Mouse (Mus musculus): Measurements from ENCODE around the gene Mllt10.
"Not testable (repeated sequence)": the region's sequence is repeated elsewhere in the genome, so short reads cannot be mapped to it uniquely, and the experiment has no call there.

The Mllt10 gene

DNA sequence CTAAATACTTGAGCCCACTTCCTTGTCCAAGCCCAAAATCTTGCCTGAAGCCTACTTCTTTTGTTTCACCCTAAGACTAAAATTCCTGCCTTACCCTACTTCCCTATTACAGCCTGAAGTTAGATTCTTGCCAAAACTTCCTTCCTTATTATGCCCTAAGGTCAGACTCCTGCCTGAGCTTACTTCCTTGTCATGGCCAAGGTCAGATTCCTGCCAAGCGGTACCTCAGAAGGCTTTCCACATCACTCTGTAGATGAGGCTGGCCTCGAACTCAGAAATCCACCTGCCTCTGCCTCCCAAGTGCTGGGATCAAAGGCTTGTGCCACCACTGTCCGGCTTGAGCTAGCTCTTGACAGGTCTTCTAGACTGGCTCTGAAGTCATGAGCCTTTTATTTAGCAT lies 32.7 kb downstream of the Mllt10 start:
- DNase-seq (ENCODE audit: low spot score), result not testable (repeated sequence)

DNA sequence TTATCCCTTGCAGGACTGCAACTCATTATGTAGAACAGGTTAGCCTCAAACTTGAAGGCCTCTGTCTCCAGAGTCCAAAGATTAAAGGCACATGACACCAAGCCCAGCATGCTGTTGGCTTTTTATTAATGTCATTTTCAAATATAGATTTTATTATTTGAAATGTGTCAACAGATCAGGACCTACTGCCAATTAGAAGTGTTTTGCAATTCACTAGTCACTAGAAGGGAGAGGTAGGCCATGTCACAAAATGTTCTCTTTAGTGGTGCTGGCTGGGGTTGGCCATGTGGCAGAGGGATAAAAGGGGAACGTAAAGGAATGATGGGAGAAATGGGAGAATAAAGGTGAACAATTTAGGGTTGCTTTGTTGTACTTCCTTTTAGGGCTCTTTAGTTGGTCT lies 38.8 kb downstream of the Mllt10 start:
- DNase-seq (ENCODE audit: low spot score), result no peak

DNA sequence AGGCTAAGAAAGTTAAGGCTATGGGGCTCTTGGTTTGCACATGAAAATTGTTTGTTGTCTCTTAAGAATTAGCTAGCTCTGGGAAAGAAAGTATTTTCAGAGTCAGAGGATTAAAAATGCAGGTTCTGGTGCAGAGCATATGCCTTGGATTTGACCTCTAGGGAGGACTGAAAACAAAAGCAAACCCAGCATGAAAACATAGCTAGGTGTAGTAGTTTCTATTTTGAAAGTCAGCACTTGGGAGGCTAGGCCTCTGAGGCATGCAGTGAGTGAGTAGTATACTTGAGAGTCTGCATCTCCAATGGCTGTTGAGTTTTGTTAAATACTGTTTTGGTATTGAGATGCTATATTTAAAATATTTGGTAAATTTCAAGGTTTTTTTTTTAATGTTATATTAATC lies 39.3 kb downstream of the Mllt10 start:
- DNase-seq (ENCODE audit: low spot score), result no peak

DNA sequence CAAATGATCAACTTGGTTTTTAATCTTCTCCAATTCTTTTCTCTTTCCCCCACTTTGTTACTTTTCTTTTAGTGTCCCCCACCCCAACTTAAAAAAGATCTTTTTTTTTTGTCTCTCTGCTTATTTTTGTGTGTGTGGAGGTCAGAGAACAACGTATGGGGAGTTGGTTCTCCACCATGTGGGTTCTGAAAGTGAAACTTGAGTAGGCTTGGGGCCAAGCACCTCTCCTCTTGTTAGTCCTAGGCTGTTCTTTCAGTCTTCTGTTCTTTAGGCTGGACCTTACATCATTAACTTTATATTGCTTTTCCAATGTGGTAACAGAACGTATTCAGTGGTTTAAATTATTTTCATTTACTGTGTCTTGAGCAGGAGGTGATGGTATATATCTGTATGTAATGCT lies 40.8 kb downstream of the Mllt10 start:
- DNase-seq (ENCODE audit: low spot score), result no peak

DNA sequence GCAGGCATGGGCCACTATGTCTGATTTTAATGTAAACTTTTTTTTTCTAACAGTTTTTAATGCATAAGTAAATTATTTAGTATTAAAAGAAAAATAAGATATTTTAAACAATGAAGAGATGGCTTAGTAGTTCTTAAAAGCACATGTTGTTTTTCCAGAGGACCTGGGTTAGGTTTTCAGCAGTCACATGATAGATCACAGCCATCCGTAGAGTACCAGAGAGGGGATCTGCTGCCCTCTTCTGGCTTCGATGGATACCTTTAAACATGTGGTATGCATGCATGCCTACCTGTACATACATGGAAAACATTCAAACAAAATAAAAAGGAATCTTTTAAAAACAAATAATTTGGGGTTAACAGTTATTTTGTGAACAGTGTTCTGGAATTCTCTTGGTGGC lies 45.9 kb downstream of the Mllt10 start:
- no peak for DNase-seq (ENCODE audit: low spot score)

DNA sequence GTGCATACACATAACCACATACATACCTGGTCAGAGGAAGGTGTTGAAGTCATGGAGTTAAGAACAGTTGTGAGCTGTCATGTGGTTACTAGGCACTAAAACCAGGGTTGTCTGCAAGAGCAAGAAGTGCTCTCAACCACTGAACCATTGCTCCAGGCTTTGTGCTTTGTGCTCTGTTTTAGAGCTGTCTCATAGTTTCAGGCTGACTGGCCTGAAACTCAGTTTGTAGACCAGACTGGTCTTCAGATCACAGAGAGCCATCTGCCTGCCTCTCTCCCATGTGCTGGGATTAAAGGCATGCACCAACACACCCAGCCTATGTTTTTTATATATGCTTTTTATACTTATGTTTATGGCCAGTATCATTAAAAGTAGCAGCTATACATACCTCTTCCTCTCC lies 52.5 kb downstream of the Mllt10 start:
- DNase-seq (ENCODE audit: low spot score), result no peak

DNA sequence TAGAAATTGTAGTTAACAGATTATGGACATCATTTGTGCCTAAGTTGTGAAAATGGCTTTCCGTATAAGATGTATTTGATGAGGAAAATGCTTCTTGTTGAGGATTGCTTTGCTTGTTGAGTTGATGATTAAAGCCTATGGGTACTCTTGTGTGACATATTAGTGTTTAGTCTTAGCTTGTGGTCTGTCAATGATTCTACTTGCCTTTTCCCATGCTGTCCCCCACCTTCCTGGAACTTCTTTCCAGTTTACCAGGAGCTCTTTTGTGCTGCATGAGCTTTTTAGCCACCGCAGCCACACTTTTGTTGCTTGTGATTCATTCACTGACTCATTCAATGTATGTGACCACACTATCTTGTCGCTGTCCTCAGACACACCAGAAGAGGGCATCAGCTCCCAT lies 53.2 kb downstream of the Mllt10 start:
- no peak for DNase-seq (ENCODE audit: low spot score)

DNA sequence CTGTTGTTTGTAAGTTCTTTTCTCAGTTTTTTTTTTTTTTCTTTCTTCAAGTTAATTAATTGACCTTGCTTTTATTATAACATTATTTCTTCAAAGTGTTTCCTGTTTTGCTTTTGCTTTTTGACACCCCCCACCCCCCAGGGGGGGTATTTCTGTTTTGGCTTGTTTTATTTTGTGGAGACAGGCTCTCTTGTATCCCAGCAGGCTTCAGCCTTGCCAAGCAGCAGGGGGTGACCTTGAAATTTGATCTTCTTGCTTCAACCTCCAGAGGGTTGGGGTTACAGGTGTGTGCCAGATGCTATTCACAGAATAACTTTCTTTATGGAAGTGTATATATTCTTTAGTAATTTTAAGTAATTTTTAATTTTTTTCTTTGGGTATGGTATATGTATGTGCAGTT lies 56.4 kb downstream of the Mllt10 start:
- no peak for DNase-seq (ENCODE audit: low spot score)

DNA sequence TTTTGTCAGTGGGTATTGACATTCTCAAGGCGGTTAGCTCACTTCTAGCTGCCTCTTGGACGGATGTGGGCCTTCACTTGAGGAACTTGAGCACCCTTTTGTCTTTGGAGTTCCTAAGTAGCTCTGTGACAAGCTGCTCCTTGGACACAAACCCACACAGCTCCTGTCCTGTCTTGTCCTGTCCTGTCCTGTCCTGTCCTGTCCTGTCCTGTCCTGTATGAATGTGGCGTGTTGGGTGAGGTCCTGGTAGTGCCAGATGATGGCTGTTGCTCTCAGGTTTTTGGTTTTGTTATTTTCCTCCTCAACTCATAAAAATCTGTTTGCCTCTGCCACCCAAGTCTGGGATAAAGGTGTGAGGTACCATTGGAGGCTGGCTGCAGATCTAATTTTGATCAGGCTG lies 61.4 kb downstream of the Mllt10 start:
- no peak for DNase-seq (ENCODE audit: low spot score)

DNA sequence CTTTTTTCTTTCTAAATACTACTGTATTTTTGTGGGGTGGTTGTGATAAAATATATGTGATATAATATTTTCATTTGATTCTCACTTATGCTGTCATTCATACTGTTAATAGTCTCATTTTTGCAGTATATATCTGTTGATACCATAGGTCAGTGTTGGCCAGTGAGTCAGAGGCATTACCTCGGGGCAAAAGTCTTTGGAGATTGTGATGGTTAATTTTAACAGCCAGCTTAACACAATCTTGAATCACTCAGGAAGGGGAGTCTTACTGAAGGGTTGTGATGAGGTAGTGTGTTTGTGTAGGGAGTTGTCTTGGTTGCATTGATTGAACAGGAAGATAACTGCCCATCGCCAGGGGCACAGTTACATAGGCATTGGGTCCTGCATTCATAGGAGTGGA lies 83.1 kb downstream of the Mllt10 start:
- DNase-seq (ENCODE audit: low spot score), result no peak

DNA sequence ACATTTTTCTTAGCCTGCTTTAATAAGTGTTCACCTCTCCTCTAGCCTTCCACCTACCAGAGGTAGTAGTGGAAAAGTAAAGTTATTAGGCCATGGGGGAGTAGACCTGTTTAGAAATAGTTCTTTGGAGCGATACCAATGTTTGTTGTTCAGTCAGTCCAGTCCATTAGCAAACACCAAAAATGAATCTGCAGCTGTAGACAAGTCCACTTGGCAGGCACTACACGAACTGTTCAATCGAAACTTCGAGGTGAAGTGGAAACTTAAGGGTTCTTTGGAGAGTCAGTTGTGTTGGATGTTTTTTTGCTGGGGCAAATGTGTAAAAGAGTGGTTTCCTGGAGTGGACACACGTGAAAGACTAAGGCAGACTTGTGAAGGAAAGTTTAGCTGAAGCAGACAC lies 84.6 kb downstream of the Mllt10 start:
- no peak for DNase-seq (ENCODE audit: low spot score)

DNA sequence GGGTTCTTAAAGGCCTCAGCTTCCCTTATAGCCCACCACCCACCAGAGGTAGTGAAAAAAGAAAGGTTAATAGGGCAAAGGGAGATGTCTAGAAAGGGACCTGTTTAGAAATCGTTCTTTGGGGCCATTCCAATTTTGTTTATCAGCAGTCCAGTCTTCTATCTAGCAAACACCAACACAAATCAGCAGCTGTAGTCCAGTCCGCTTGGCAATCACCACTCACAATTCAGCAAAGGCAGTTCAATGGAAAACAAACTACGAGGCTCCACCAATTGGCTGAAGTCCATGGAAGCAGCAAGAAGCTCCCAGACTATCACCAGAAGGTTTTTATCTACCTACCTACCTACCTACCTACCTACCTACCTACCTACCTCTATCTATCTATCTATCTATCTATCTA lies 101.1 kb downstream of the Mllt10 start:
- DNase-seq (ENCODE audit: low spot score), result no peak

DNA sequence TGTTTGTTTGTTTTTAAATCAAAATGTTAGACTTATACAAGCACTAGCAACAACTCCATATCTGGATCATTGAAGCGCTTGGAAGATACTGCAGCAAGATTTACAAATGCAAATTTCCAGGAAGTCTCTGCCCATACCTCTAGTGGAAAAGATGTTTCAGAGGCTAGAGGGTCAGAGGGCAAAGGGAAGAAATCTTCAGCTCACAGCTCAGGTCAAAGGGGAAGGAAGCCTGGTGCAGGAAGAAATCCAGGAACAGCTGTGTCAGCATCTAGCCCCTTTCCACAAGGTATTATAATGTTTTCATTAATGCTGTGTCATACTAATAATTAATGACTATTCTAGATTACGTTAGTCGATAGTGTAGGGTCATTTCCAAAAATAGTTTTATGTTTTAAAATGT lies 104.4 kb downstream of the Mllt10 start:
- DNase-seq (ENCODE audit: low spot score), result no peak

DNA sequence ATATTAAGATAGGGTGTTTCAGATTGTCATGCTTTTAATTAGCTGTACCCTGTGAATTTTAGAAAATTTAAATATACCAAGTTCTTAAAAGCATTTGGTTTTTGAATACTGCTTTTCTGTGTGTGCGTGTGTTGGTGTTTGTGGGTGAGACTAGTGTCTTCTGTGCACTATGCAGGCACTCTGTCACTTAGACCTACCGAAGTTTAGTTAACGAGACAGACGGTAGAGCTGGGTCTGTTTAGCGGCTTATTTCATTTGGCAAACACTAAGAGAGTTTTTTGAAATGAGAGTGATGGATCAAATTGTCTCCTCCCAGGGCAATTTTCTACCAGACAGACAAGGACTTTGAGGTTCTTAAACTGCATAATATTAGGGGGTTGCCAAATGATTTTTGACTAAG lies 106.0 kb downstream of the Mllt10 start:
- DNase-seq (ENCODE audit: low spot score), result no peak

DNA sequence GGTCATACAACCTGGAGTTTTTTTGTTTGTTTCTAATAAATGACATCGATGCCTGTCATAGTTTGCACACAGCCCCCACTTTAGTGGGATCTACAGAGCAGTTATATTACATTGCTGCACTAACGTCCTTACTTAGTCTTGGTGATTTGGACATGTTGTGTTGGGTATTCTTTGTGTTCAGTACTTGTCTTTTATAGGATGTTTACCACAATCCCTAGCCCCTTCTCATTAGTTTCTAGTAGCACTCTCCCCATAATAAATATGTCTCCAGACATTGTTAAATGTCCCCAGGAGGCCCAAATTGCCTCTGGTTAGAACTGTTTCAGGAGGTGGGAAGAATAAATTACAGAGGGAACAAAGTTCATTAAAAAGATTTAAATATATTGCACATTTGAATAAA lies 110.5 kb downstream of the Mllt10 start:
- DNase-seq (ENCODE audit: low spot score), result no peak

DNA sequence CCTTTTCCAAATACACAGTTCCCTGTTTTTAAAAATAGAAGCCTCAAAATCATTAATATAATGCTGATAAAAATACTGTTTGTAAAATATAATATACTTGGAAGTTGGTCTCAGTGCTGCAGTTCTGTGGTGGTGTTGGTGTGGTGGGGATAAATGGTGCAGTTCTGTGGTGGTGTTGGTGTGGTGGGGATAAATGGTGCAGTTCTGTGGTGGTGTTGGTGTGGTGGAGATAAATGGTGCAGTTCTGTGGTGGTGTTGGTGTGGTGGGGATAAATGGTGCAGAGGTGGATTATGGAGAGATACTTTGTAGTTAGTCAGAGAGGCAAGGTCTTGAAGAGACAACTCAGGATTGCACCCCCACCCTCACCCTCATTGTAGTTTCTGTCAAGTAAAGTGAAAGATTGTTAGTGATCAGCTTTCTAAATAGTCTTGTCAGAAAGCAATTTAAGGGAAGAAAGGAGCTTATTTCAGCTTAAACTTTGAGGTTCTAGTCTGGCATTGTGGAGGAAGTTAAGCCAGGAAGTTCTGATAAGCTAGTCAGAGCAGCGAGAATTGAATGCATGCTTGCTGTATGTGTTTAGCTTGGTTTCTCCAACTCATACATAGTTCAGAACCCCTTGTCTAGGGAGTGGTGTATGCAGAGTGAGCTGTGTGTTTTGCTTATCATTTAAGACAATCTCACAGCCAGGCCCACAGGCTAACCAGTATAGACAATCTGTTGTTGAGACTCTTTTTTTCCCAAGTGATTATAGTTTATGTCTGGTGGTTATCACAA lies 114.3 kb downstream of the Mllt10 start:
- DNase-seq (ENCODE audit: low spot score), result no peak

DNA sequence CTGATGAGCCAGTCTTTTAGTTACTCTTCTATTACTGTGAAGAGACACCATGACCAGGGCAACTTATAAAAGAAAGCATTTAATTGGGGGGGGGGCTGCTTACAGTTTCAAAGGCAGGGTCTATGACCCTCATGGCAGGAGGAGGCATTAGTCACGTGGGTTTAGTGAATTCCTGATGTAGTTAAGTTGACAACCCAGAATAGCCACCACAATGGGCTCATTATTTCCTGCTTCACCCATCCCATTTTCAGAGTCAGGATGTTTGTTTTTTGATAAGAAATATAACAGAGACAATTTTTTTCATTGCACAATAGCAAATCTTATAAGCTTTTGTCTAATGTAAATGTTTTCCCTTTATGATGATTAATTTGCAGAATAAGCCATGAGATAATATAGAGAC lies 120.2 kb downstream of the Mllt10 start:
- DNase-seq (ENCODE audit: low spot score), result no peak

DNA sequence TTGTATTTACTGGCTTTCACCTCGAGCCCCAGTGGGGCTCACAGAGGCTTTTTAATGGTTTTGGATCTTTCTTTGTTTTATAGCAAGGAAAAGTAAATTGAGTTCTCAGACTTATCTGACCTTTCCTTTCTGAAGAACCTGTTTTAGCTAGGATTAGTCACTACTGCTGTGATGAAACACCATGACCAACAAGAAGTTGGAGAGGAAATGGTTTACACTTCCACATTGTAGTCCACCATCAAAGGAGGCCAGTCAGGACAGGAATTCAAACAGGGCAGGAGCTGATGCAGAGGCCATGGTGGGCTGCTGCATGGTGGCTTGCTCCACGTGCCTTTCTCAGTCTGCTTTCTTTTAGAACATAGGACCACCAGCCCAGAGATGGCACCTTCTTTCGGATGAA lies 121.2 kb downstream of the Mllt10 start:
- DNase-seq (ENCODE audit: low spot score), result no peak

DNA sequence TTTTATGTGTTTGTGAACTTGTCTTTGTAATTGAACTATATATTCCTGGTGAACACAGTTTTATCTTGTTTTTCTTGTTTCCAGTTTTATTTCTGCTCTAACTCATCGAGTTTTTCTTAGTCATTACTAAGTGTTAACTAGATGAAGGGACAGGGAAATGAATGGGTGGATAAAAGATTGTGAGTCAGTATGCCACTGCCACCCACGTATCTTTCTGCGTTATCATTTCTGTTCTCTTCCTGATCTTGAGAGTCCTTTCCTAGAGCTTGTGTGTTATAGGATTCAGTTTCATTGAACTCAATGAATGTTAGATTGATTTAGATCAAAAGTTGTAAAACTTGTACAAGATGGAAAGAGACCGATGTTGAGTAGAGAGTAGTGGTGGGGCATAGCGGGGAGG lies 125.3 kb downstream of the Mllt10 start:
- no peak for DNase-seq (ENCODE audit: low spot score)

DNA sequence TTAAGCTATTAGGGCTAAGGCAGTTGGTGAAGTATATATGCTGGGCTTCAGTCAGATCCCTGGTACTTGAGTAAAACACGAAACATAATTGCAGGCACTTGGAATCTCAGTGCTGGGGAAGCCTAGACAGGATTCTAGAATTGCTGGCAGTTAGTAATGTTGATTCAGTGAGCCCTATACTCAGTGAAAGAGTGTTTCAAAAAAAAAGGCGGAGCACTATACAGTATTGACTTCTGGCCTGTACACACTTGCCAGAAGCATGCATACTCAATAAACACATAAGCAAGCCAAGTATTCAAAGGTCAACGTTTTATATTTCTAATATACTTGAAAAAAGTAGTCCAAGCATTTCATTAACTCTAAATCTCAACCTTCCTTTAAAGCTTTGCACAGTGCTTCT lies 126.6 kb downstream of the Mllt10 start:
- DNase-seq (ENCODE audit: low spot score), result no peak

DNA sequence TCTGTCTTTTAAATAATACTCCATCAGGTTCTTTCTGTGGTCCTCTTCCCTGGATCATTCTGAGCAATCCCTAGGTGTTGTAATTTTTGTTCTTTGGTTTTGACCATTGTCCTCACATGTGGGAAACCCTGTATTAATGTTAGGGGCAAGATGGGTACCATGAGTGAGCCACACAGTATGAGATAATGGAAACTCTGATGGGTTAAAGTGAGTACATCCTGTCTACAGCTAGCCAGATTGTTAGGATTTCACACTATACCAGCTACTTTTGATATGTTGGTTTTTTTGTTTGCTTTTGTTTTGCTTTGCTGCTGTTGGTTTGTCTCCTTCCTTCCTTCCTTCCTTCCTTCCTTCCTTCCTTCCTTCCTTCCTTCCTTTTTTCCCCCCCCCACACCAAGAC lies 128.0 kb downstream of the Mllt10 start:
- no peak for DNase-seq (ENCODE audit: low spot score)

DNA sequence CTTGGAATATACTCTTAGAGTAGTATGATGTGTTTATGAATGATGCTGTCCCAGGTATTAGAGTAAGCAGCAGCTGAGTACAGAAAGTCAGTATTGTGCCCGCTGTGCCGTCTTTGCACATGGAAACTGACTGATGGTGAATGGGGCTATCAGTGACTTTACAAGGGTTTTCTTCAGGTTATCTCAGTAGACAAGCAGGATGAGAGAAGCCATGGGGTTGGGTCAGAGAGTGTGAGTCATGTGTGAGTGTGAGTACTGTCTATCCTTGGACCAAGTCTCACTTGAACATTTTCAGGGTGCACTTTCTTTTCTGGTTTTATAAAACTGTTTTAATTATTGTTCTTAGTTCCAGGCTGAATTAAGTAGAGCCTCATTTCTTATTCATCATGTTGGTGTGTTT lies 133.3 kb downstream of the Mllt10 start:
- DNase-seq (ENCODE audit: low spot score), result no peak

DNA sequence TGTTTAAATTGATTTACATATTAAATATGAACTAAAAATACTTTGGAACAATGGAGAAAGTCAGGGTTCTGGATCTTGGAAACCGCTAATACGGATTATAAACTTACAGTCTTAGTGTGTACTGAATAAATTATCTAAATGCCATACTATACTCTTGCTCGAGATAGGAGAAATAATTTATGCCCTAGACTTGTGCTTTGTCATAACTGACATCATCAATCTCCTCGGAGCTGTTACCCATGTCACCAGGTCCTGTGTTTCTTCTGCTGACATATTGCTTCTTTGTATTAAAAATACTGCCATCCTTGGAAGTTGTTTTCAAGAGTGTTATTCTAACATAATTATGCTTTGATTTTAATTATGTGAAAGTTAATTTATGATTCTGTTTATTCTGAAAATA lies 140.2 kb downstream of the Mllt10 start:
- no peak for DNase-seq (ENCODE audit: low spot score)

DNA sequence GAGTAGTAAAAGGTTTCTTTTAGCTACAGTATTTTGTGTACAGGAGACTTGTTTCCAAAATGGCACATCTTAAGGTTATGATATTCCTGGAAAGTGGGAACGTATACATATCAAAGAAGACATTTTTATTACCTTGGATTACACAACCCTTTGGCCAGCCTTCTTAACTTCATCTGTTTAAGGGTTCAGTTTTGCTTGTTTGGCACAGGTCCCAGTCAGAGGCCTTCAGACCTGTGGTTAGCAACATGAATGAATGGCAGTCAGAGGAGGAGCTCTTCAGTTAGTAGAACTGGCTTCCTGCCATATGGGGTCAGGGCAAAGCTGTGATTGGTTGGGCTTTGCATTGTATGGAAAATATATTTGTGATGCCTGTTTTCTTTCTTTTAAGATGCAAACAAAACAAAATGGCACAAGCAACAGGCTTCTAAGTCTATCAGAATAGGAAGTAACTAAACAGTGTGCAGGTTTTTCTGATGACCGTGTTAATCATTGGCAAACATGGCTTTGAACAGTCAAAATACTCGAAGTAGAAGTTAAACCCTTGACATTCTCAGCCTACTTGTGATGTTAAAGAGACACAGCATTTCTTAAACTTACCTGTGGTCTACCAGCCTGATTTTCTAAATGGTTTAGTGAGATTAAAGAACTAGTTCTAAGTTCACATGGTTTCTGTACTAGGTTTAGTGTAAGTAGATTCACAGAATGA lies 140.8 kb downstream of the Mllt10 start:
- DNase-seq (ENCODE audit: low spot score), result no peak

Measured in ovary, postnatal 10 days (tissue).